In the genomic region with DNA sequence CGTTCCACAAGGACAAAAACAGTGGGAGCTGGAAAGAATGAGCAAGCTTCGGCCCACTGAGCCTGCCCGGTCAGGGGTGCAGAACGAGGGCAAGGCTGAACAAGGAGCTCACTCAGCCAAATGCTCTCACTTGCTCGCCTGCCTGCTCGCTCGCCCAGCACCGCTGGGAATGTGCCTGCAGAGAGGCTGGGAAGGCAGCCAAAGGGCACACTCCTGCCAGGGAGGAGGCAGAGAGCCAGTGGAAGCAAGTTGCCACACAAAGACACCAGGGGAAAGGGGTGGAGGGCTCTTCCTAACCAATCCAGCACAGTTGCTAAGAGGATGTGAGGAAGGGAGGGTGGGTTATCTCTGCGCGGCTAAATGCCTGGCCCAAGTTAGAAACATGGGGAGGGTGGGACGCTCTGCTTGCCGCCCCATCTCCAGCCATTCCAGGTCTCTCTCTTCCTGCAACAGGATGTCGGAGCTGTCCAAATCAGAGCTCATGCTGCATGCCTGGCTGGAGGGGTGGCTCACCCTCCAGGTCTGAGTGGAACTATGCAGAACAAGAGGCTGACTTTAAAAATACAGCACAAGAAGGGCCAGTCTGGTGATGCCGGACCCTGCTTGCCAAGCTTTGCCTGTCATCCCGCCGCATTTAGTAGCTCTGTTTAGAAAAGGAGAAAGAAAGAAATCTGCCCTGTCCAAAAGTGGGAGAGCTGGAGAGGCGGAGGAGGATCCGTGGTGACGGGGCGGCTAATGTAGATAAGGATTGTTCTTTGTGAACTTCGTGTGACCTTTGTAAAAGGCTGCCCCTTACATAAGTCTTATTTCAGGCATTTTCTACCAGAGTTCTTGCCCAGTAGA, we compare ENCODE assay signal across 8 mouse cellular contexts.
A peak's percentile ranks its signal among the peaks of the same experiment; 100 is the strongest.
DNase-seq lines count a peak whose midpoint lies in the region; ATAC-seq and TF ChIP-seq lines count a peak whose summit lies in the region.

No protein-coding gene starts in this region.

- peak overlapping the region; percentile 53 for H3K4me2 ChIP-seq in lung, embryonic 14.5 days

- no peak for TF ChIP-seq CTCF in lung, embryonic 14.5 days (IDR thresholded peaks at IDR 0.05; ENCODE audit: low read depth)

- no peak for DNase-seq in ES-E14 (ENCODE audit: low read depth, low spot score)
- peak; percentile 96 for DNase-seq in cerebellum, adult 9-10 months
- peak; percentile 75 to 87 for DNase-seq in frontal cortex, adult 2 months (ENCODE audit: extremely low spot score in 1 of 2, low spot score in 1 of 2)
- DNase-seq in heart, postnatal 4 days: peak; percentile 93
- peak; percentile 88 to 90 for DNase-seq in layer of hippocampus, adult 8-10 months (ENCODE audit: low spot score in 2 of 2)
- DNase-seq in lung, embryonic 14.5 days: peak; percentile 81
- DNase-seq in ovary, postnatal 36 days (ENCODE audit: low spot score): peak; percentile 88

- H3K27ac ChIP-seq in ES-E14 (ENCODE audit: insufficient read depth, low read depth, low read length, poor library complexity, severe bottlenecking): no peak overlapping the region
- H3K27ac ChIP-seq in lung, embryonic 14.5 days (ENCODE audit: low read depth): peak overlapping the region; percentile 87

- H3K9me3 ChIP-seq in ES-E14 (ENCODE audit: control insufficient read depth, insufficient read depth, low read depth, low read length): no peaks in the 10 kb centered on the region
- no peaks in the 10 kb centered on the region for H3K9me3 ChIP-seq in lung, embryonic 14.5 days (ENCODE audit: low read depth, low read length)

- 0 out of 4 replicates have a peak, but pooled peaks cover 0 to 2% of the 10 kb centered on the region in 2 experiments for H3K4me1 ChIP-seq in ES-E14 (ENCODE audit: control insufficient read depth in 2 of 2, insufficient read depth in 2 of 2, low read length in 2 of 2, poor library complexity in 1 of 2)
- peaks cover 25% of the 10 kb centered on the region; the same call in 1 of the 2 replicates for H3K4me1 ChIP-seq in lung, embryonic 14.5 days (ENCODE audit: insufficient read depth)

- H3K9ac ChIP-seq in ES-E14 (ENCODE audit: insufficient read depth, low read depth, low read length, poor library complexity, severe bottlenecking): no peak overlapping the region
- 0 out of 2 replicates have a peak overlapping the region, but pooled peaks have one; percentile 11 for H3K9ac ChIP-seq in lung, embryonic 14.5 days

- no peaks in the 10 kb centered on the region for H3K27me3 ChIP-seq in lung, embryonic 14.5 days (ENCODE audit: insufficient read depth, low read length)

- peak; percentile 86 for ATAC-seq in lung, embryonic 14.5 days (ENCODE audit: insufficient read depth)
- no peak for ATAC-seq in CD4-positive, CD25-positive, alpha-beta regulatory T cell, adult 4 months

- H3K36me3 ChIP-seq in ES-E14 (ENCODE audit: control insufficient read depth, insufficient read depth, low read length, poor library complexity, severe bottlenecking): no peaks in the 10 kb centered on the region
- H3K36me3 ChIP-seq in lung, embryonic 14.5 days (ENCODE audit: insufficient read depth): no peaks in the 10 kb centered on the region

- 2% methylated on average over 21 of the region's 21 CpGs for WGBS in lung, embryonic 14.5 days

- in situ Hi-C loops in ES-E14 (cut with MboI; ENCODE audit: low sequenced_read_pairs in 2 of 2, unreplicated experiment in 2 of 2): no loop called here

- H3K4me3 ChIP-seq in ES-E14 (ENCODE audit: insufficient read depth in 1 of 2, low read depth in 1 of 2, low read length in 2 of 2, poor library complexity in 1 of 2, severe bottlenecking in 1 of 2): peak overlapping the region; percentile 4 to 33; a peak in 2 of 4 replicates
- no peak overlapping the region for H3K4me3 ChIP-seq in lung, embryonic 14.5 days (ENCODE audit: low read depth, low read length)

TF ChIP-seq in ES-E14, 5 proteins besides CTCF, POLR2A, EP300 and RAD21:
- TF ChIP-seq ZNF384 (IDR thresholded peaks at IDR 0.05; ENCODE audit: low read depth, low read length) (no peak), CHD2 (IDR thresholded peaks at IDR 0.05; ENCODE audit: low read depth, low read length) (no peak), ZC3H11A (IDR thresholded peaks at IDR 0.05; ENCODE audit: borderline replicate concordance, low read depth, low read length) (no peak), HCFC1 (IDR thresholded peaks at IDR 0.05; ENCODE audit: borderline replicate concordance, insufficient read depth, low read length) (no peak), MAFK (IDR thresholded peaks at IDR 0.05; ENCODE audit: insufficient read depth, low read depth, low read length) (no peak)
